Mouse (Mus musculus): Measurements from ENCODE around the gene Adgrg3. TPM values are rescaled to one million over a fixed set of nuclear protein-coding genes. Genes with fewer than 3 reads are reported as not detected.

Gene Adgrg3
- polyA plus RNA-seq, 1 experiment from 2014 or later: 3.8 TPM

GRCm38 (mm10) chr8:95078055-95078454 is 60.6 kb downstream of the Adgrg3 start:
- no peak overlapping the region for H3K4me3 ChIP-seq (ENCODE audit: low read length)
- no peaks in the 10 kb centered on the region for H3K9me3 ChIP-seq (ENCODE audit: control insufficient read depth, low read length)
- H3K27me3 ChIP-seq (ENCODE audit: control insufficient read depth, insufficient read depth, low read length): no peaks in the 10 kb centered on the region
- peaks cover 9% of the 10 kb centered on the region; the same call in 1 of the 2 replicates for H3K4me1 ChIP-seq (ENCODE audit: control insufficient read depth, insufficient read depth, low read length)
- no peak overlapping the region for H3K9ac ChIP-seq (ENCODE audit: low read depth, low read length)
- no peak overlapping the region for H3K27ac ChIP-seq (ENCODE audit: low read depth, low read length)
- H3K36me3 ChIP-seq (ENCODE audit: control insufficient read depth, insufficient read depth, low read length): peaks cover 5% of the 10 kb centered on the region; the same call in 1 of the 2 replicates
- 77% methylated on average over 3 of the region's 3 CpGs for WGBS
- H3K4me2 ChIP-seq (replicated peaks; ENCODE audit: low read depth, low read length): no peak overlapping the region
- no peak for ATAC-seq (ENCODE audit: low FRiP score, low TSS enrichment)

GRCm38 (mm10) chr8:95079305-95079704 is 61.8 kb downstream of the Adgrg3 start:
- no peaks in the 10 kb centered on the region for H3K9me3 ChIP-seq (ENCODE audit: control insufficient read depth, low read length)
- H3K9ac ChIP-seq (ENCODE audit: low read depth, low read length): no peak overlapping the region
- no peak overlapping the region for H3K27ac ChIP-seq (ENCODE audit: low read depth, low read length)
- 84% methylated on average over 4 of the region's 4 CpGs for WGBS
- no peak for ATAC-seq (ENCODE audit: low FRiP score, low TSS enrichment)
- H3K4me3 ChIP-seq (ENCODE audit: low read length): no peak overlapping the region
- peaks cover 9% of the 10 kb centered on the region; the same call in 1 of the 2 replicates for H3K4me1 ChIP-seq (ENCODE audit: control insufficient read depth, insufficient read depth, low read length)
- H3K36me3 ChIP-seq (ENCODE audit: control insufficient read depth, insufficient read depth, low read length): peaks cover 8% of the 10 kb centered on the region
- no peaks in the 10 kb centered on the region for H3K27me3 ChIP-seq (ENCODE audit: control insufficient read depth, insufficient read depth, low read length)
- no peak overlapping the region for H3K4me2 ChIP-seq (replicated peaks; ENCODE audit: low read depth, low read length)

- Histone ChIP-seq H3K4me2 (replicated peaks; ENCODE audit: low read depth, low read length) (peak within 1 kb of the TSS; percentile 87), H3K36me3 (ENCODE audit: control insufficient read depth, insufficient read depth, low read length) (peaks cover 18% of the 10 kb centered on the region), H3K4me3 (ENCODE audit: low read length) (peak within 1 kb of the TSS; percentile 73), H3K9ac (ENCODE audit: low read depth, low read length) (peak within 1 kb of the TSS; percentile 79), H3K27ac (ENCODE audit: low read depth, low read length) (peak within 1 kb of the TSS; percentile 57), H3K4me1 (ENCODE audit: control insufficient read depth, insufficient read depth, low read length) (peaks cover 9% of the 10 kb centered on the region; the same call in 1 of the 2 replicates), H3K9me3 (ENCODE audit: control insufficient read depth, low read length) (no peaks in the 10 kb centered on the region), H3K27me3 (ENCODE audit: control insufficient read depth, insufficient read depth, low read length) (no peaks in the 10 kb centered on the region)
- peak; percentile 98 for ATAC-seq (ENCODE audit: low FRiP score, low TSS enrichment)
- WGBS: under 1% methylated on average over 47 of the region's 47 CpGs
Measured at GRCm38 (mm10) chr8:95080381-95081341, 63.2 kb downstream of the Adgrg3 start, which contains the start of gene Katnb1. Katnb1 (plus strand) TSS chr8:95081186.

- H3K9me3 ChIP-seq (ENCODE audit: control insufficient read depth, low read length): no peaks in the 10 kb centered on the region
- peak overlapping the region; percentile 72 for H3K9ac ChIP-seq (ENCODE audit: low read depth, low read length)
- peaks cover 22% of the 10 kb centered on the region for H3K36me3 ChIP-seq (ENCODE audit: control insufficient read depth, insufficient read depth, low read length)
- H3K4me3 ChIP-seq (ENCODE audit: low read length): peak overlapping the region; percentile 73
- H3K4me1 ChIP-seq (ENCODE audit: control insufficient read depth, insufficient read depth, low read length): peaks cover 9% of the 10 kb centered on the region; the same call in 1 of the 2 replicates
- no peak for ATAC-seq (ENCODE audit: low FRiP score, low TSS enrichment)
- no peaks in the 10 kb centered on the region for H3K27me3 ChIP-seq (ENCODE audit: control insufficient read depth, insufficient read depth, low read length)
- peak overlapping the region; percentile 87 for H3K4me2 ChIP-seq (replicated peaks; ENCODE audit: low read depth, low read length)
- peak overlapping the region; percentile 52 for H3K27ac ChIP-seq (ENCODE audit: low read depth, low read length)
- 2% methylated on average over 11 of the region's 11 CpGs for WGBS
Measured at GRCm38 (mm10) chr8:95081650-95082049, 64.2 kb downstream of the Adgrg3 start.

GRCm38 (mm10) chr8:95084261-95084660 is 66.8 kb downstream of the Adgrg3 start:
- H3K27me3 ChIP-seq (ENCODE audit: control insufficient read depth, insufficient read depth, low read length): no peaks in the 10 kb centered on the region
- H3K36me3 ChIP-seq (ENCODE audit: control insufficient read depth, insufficient read depth, low read length): peaks cover 42% of the 10 kb centered on the region
- 90% methylated on average over 4 of the region's 4 CpGs for WGBS
- no peak for ATAC-seq (ENCODE audit: low FRiP score, low TSS enrichment)
- peaks cover 9% of the 10 kb centered on the region; the same call in 1 of the 2 replicates for H3K4me1 ChIP-seq (ENCODE audit: control insufficient read depth, insufficient read depth, low read length)
- no peak overlapping the region for H3K4me2 ChIP-seq (replicated peaks; ENCODE audit: low read depth, low read length)
- H3K9me3 ChIP-seq (ENCODE audit: control insufficient read depth, low read length): no peaks in the 10 kb centered on the region
- no peak overlapping the region for H3K9ac ChIP-seq (ENCODE audit: low read depth, low read length)
- no peak overlapping the region for H3K4me3 ChIP-seq (ENCODE audit: low read length)
- H3K27ac ChIP-seq (ENCODE audit: low read depth, low read length): no peak overlapping the region

GRCm38 (mm10) chr8:95084744-95085431 is 67.4 kb downstream of the Adgrg3 start:
- no peak overlapping the region for H3K27ac ChIP-seq (ENCODE audit: low read depth, low read length)
- no peaks in the 10 kb centered on the region for H3K27me3 ChIP-seq (ENCODE audit: control insufficient read depth, insufficient read depth, low read length)
- H3K4me3 ChIP-seq (ENCODE audit: low read length): no peak overlapping the region
- H3K9ac ChIP-seq (ENCODE audit: low read depth, low read length): no peak overlapping the region
- no peak for ATAC-seq (ENCODE audit: low FRiP score, low TSS enrichment)
- H3K4me1 ChIP-seq (ENCODE audit: control insufficient read depth, insufficient read depth, low read length): peaks cover 8% of the 10 kb centered on the region; the same call in 1 of the 2 replicates
- no peaks in the 10 kb centered on the region for H3K9me3 ChIP-seq (ENCODE audit: control insufficient read depth, low read length)
- WGBS: 82% methylated on average over 10 of the region's 10 CpGs
- no peak overlapping the region for H3K4me2 ChIP-seq (replicated peaks; ENCODE audit: low read depth, low read length)
- H3K36me3 ChIP-seq (ENCODE audit: control insufficient read depth, insufficient read depth, low read length): peaks cover 44% of the 10 kb centered on the region

- no peak for ATAC-seq (ENCODE audit: low FRiP score, low TSS enrichment)
- Histone ChIP-seq H3K4me3 (ENCODE audit: low read length) (no peak overlapping the region), H3K27ac (ENCODE audit: low read depth, low read length) (no peak overlapping the region), H3K4me1 (ENCODE audit: control insufficient read depth, insufficient read depth, low read length) (peaks cover 6% of the 10 kb centered on the region; the same call in 1 of the 2 replicates), H3K4me2 (replicated peaks; ENCODE audit: low read depth, low read length) (no peak overlapping the region), H3K36me3 (ENCODE audit: control insufficient read depth, insufficient read depth, low read length) (peaks cover 51% of the 10 kb centered on the region), H3K9me3 (ENCODE audit: control insufficient read depth, low read length) (no peaks in the 10 kb centered on the region), H3K27me3 (ENCODE audit: control insufficient read depth, insufficient read depth, low read length) (no peaks in the 10 kb centered on the region), H3K9ac (ENCODE audit: low read depth, low read length) (no peak overlapping the region)
- WGBS: 89% methylated on average over 7 of the region's 7 CpGs
Measured at GRCm38 (mm10) chr8:95085432-95086141, 68.1 kb downstream of the Adgrg3 start.

- no peaks in the 10 kb centered on the region for H3K4me1 ChIP-seq (ENCODE audit: control insufficient read depth, insufficient read depth, low read length)
- peaks cover 70% of the 10 kb centered on the region for H3K36me3 ChIP-seq (ENCODE audit: control insufficient read depth, insufficient read depth, low read length)
- no peaks in the 10 kb centered on the region for H3K27me3 ChIP-seq (ENCODE audit: control insufficient read depth, insufficient read depth, low read length)
- 84% methylated on average over 4 of the region's 4 CpGs for WGBS
- no peak overlapping the region for H3K4me2 ChIP-seq (replicated peaks; ENCODE audit: low read depth, low read length)
- ATAC-seq (ENCODE audit: low FRiP score, low TSS enrichment): no peak
- no peak overlapping the region for H3K9ac ChIP-seq (ENCODE audit: low read depth, low read length)
- no peak overlapping the region for H3K27ac ChIP-seq (ENCODE audit: low read depth, low read length)
- no peak overlapping the region for H3K4me3 ChIP-seq (ENCODE audit: low read length)
- H3K9me3 ChIP-seq (ENCODE audit: control insufficient read depth, low read length): no peaks in the 10 kb centered on the region
Measured at GRCm38 (mm10) chr8:95093574-95093973, 76.1 kb downstream of the Adgrg3 start.
